Mouse (Mus musculus) common myeloid progenitor, adult 5-6 weeks (primary cell): Measurements from ENCODE around the gene Olfr223. TPM values are rescaled to one million over a fixed set of nuclear protein-coding genes. Genes with fewer than 3 reads are reported as not detected.

Experiments used
- total RNA-seq: library from RNA; stranded (forward); fragments of 200-1000, 187-1606 nt; gene quantifications from 2 replicates; pipeline ENCODE4 v1.2.3, GENCODE M21; 2017

Olfr223 gene
- total RNA-seq, 1 experiment from 2014 or later = not detected

Other genes with a start within 250 kb of the Olfr223 start
- gene Prss38, start 217.6 kb downstream of the Olfr223 start, total RNA-seq = not detected in 2 replicates
- 4.4 and 8.4 TPM in 2 replicates for gene Jmjd4, start 143.2 kb downstream of the Olfr223 start, total RNA-seq
- gene Snap47, start 142.1 kb downstream of the Olfr223 start, total RNA-seq = 8.2 and 8.5 TPM in 2 replicates
- 2.5 and 3.0 TPM in 2 replicates for gene Zfp867, start 120.8 kb downstream of the Olfr223 start, total RNA-seq
- gene Zkscan17, start 66.5 kb downstream of the Olfr223 start, total RNA-seq = 14.9 and 23.1 TPM in 2 replicates
- gene Nlrp3, start 51.7 kb downstream of the Olfr223 start, total RNA-seq = 2.8 and 7.3 TPM in 2 replicates
- gene Olfr222, start 17.1 kb downstream of the Olfr223 start, total RNA-seq = not detected in 2 replicates
- gene Mprip, start 68.0 kb upstream of the Olfr223 start, total RNA-seq = 88.3 and 101 TPM in 2 replicates
- gene Pld6, start 194.4 kb upstream of the Olfr223 start, total RNA-seq = 2.6 and 3.2 TPM in 2 replicates
- 18.0 and 18.4 TPM in 2 replicates for gene Flcn, start 216.7 kb upstream of the Olfr223 start, total RNA-seq
- gene Nt5m, start 246.2 kb upstream of the Olfr223 start, total RNA-seq = 17.2 and 20.0 TPM in 2 replicates
- 202 and 227 TPM in 2 replicates for gene Cops3, start 246.5 kb upstream of the Olfr223 start, total RNA-seq